Mouse (Mus musculus) urinary bladder, postnatal 25 days (tissue): ENCODE results near the gene Pde7b.

Experiments
- DNase-seq: peaks from one replicate; pipeline ENCODE4 v3.0.0; 2022; ENCODE audit warnings: low spot score

Gene Pde7b

DNA sequence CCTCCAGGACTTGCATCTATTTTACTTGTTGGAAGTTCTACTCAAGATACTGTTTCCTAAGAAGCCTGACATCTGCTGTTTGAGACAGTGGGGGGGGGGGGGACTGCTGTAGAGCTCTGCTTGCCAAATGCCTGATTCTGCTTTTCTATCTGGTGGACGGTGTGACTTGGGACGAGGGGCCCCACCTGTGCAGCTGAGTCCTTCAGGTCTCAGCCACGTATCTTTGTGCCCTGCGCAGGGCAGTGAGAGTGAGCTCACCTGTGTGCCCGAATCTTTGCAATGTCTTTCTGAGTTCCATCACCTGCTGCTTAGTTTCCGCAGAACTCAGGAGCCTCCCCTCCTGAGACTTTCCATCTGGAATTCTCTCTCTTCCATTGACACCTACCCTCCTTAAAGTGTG is 70.7 kb downstream of the Pde7b start:
- no peak for DNase-seq

DNA sequence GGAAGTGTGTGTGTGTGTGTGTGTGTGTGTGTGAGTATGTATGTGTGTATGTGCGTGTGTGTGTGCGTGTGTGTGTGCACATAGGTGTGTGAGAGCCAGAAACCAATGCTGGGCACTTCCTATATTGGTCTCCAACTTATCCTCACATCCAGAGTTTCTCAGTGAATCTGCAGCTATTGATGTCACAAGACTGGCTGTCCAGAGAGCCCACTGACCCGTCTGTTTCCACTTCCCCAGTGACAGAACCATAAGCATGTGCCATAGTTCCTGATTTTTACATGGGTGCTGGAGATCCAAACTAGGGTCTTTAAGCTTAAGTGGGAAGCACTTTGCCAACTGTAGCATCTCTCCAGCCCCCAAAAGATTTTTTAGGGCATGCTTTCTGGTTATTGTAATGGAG is 71.6 kb downstream of the Pde7b start:
- DNase-seq: no peak

DNA sequence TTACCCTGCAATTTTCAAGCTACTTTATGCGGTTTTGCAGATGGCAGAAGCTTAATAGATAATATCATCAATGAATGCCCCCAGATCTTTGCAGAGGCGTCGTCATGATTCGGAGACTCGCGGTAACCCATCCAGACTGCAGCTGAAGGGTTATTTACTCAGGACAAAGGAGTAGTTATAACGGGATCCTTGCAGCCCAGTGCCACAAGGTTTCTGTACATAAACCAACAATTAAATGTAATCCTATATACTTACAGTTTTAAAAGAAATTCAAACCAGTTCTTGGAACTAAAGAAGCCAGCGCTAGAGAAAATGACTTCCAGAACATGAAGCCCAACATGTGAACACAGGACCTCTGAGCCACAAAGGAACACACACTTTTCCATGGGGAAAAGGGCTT is 88.5 kb downstream of the Pde7b start:
- DNase-seq: no peak

DNA sequence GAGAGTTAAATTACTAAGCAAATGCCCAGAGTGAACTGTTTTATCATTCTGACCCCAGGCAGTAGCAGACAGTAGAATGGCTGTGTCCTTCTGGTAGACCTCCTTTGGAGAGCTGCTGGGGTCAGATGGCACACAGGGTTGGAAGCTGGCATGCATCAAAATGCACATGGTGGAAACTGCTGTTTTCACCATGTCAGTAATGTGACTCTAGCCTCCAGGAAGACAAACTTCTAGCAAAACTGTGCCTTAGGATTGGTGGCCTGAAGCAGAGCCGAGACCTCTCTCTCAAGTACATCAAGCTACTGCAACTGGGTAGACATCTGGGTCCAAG is 91.8 kb downstream of the Pde7b start:
- no peak for DNase-seq

DNA sequence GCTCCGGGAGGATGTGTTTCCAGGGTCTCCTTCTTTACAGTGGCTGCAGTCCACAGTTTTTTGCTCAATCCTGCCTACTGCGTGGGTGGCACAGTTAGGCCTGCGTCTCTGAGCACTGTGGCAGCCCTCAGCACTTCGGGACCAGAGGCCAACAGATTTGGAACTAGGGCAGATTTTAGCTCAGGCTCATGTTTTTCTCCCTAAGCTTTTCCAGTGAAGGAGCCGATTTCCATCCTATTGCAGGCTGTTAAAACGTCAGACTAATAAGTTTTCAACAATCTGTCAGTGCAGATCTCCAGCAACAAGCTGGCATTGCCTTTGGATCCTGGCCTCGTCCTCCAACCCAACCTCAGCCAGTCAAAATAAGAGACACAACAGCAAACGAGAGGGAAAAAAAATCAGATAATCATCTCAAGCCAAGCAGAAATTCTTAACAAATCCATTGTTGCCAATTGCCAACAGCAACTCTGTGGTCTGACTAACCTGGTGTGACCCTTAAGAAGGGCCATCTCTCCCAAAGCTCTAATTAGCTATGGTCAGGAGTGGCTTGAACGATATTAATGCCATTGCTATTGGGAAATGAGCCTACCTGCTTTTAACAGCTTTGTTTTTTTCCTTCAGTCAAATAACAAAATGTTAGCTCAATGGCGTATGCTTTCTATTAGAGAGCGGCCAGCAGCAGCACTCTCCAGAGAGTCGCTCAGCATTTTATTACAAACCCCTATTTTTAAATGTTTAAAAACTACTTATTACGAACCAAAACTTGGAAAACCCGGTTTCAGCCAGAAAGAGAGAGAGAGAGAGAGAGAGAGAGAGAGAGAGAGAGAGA is 92.4 kb downstream of the Pde7b start:
- no peak for DNase-seq

DNA sequence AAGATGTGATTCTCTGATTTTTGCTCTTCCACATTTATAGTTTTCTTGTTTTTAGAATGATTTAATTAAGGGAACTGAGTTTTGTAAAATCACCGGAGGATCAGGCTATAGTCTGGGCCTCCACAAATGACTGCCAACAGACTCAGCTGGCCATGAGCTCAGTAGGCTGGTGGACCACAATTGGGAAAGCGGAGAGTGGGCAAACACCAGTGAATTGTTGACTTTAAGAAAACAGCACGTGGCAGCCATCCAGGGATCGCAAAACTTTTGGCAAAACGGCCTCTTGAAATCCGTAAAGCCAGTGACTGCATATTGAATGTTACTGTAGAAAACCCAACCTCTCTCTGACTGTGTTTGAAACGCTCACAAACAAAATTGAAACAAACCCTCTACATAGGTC is 94.8 kb downstream of the Pde7b start:
- DNase-seq: peak; percentile 13

DNA sequence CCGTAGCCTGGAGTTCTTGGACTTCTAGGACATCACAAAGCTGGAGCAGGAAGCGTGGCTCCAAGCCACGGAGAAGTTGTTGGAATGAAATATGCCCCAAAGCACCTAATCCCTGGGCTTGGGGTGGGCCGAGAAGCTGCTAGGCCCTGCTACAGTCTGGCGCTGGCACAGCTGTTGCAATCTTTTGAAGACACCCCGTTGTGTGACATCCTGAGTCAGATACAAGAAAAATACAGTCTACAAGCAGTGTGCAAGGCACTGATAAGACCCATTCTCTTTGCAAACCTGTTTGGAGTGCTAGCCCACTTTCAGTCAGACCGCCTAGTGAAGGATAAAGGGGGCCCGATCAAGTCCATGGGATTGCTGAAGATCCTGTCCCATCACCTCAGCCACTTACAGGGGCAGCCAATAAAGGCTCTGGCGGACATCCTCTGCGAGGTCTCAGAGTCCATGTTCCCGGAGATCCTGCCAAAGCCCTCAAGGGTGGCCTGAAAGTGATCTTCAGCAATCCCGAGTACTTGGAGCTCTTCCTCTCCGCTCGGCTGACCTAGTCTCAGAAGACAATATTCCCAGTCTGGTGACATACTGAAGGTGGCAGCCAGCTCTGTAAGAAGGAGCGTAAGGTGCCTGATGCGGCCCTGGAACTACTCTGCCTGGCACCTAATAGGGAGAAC is 99.0 kb downstream of the Pde7b start:
- DNase-seq: no peak

DNA sequence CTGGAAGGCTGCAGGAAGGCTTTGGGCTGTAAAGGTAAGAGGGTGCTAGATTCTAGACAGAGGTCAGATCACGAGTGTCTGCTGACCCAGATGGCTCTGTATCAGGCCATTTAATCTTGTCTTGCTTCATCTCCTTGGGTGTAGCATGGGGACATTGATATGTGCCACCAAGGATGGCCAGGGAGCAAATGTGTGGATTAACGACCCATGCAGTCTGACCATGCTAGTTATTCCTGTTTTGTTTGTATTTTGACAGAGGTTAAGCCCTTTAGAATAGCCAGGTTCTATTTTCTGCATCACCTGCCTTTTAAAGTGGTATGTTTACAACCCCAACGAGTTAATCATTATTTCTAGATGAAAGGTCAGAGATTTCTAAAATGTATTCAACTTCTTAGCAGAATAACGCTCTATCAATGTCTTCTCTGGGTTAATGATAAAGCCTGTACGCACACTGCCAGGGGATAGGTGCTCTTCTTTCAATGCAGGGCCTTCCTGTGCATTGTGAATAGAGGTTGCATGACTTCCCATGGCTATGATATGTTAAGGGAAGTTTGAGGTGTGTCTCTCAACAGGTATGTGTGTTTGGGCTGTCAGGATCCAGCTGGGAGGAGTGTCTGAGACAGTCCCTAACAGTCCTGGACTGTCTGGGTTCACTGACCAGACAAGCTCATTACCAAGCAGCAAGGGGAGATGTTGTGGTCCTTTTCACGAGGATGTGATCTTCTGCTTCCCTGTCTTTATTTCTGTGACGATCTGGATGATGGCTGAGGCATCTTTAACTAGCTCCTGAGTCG is 103.0 kb downstream of the Pde7b start:
- no peak for DNase-seq

DNA sequence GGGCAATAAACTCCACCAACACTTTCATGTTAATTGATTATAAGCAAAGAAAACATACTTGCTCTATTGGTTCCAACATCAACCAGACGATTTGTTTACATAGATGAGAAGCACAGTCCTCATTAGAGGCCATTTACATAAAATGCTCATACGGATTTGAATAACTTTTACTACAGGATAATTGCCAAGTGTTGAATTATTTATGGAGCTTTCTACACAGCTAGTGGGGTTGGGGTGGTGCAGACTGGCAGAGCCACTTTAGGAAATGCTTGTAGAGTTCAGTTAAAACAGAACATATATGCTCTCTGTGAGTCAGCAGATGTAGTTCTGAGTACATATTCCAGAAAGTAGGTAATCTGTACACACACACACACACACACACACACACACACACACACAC is 118.9 kb downstream of the Pde7b start:
- no peak for DNase-seq

DNA sequence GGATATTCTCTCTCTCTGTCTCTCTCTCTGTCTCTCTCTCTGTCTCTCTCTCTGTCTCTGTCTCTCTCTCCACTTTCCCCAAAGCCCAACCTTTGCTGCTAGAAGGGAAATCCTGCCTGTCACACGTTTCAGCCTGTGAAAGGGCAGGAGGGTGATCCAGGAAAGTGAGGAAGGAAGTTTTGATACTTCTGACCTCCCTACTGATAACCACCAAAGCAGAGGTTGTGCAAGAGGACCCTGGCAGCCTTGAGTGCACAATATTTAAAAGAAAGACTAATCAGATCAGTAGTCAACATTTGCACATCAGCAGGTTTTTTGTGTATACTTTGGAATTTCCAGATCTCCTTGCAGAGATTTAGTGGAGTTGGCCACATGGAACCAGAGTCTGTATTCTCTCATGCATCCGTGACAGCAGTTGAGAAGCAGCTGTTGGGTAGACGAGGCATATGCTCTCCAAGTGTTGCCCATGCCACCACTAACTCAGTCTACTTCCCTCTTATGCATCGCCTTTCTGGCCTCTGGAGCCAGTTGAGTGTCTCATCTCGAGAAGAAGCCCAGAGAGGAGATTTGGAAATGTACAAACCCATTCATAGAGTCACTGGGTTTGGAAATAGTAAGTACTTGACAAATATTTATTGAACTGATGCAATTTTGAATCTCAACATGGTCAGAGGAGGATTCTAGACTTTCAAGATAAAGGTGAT is 129.6 kb downstream of the Pde7b start:
- DNase-seq: no peak

DNA sequence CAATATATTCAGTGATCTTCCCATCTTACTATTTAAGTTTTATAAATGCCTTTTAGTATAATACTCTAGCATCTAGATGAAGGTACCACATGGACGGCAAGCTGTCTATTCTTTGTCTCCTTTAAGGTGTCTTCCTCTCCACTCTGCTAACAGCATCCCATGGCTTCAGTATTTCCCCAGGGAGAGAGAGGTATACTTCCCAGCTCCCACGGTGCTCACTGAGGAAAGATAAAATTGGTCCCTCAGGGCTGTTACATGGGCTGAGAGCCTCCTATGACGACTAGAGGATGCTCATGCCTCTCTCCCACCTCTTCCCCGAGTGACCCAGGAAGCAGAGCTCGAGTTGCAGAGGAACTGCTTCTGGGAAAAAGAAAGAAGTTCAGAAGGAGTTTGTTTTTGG is 130.9 kb downstream of the Pde7b start:
- no peak for DNase-seq

DNA sequence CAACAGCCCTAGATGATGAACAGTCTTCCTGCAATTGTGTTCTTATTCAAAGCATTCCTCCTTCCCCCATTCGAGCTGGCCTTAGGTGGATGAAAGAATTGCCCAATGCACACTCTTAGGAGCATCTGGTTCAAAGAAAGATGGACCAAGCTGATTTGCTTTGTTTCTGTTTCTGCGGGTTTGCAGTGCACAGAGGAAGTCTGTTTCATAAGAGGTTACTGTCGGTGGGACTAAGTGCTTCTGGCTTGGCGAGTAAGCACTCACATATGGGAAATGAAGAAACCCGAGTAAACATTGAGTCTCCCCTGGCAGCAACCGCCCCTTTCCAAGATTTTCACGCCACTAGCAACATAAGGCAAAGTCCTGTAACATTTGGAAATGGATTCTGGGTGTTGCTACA is 134.8 kb downstream of the Pde7b start:
- DNase-seq: no peak

DNA sequence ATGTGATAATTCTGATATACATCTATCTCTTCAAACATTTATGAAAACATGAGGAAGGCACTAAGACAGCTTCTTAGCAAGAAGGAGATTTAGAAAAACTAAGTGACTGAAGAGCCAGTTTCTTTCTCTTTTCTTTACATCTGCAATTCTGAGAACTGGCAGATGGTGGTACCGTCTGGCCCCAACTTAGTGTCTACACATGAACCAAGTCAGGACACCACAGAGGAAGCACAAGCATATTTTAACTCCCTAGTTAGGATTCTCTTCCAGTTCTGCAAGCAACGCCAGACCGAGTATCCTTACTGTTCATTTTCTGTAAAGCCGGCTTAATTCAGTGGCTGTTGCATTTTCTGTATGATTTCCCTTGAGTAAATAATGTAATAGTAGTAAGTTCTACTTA is 138.9 kb downstream of the Pde7b start:
- DNase-seq: no peak

DNA sequence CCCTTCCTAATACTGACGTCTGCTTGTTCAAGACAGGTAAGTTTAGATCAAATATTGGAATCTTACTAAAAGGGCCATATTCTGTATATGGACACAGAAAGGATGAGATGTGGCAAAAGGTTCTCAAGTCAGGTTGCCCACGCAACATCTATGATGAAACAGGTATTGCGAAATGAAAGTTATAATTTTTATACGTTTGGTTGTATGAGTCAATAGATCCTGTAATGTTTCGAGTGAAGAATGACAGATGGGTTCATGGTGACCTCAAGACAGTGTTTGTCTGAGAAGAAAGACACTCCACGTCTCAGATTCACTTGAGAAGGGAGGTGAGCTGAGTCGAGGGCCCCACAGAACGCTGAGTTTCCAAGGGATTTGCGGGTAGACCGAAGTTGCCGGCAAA is 149.9 kb downstream of the Pde7b start:
- no peak for DNase-seq

DNA sequence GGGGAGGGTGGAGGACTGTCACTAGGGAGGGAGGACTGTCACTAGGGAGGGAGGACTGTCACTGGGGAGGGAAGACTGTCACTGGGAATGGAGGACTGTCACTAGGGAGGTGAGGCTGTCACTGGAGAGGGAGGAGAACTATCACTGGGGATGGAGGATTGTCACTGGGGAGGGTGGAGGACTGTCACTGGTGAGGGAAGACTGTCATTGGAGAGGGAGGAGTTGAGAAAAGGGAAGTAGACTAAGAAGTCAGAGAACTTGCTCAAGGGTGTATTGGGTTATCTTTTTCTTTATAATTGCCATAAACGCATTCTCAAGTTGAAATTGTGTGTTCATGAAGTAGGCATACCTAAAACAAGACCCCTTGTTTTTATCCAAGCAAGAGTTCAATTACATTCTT is 150.5 kb downstream of the Pde7b start:
- no peak for DNase-seq

DNA sequence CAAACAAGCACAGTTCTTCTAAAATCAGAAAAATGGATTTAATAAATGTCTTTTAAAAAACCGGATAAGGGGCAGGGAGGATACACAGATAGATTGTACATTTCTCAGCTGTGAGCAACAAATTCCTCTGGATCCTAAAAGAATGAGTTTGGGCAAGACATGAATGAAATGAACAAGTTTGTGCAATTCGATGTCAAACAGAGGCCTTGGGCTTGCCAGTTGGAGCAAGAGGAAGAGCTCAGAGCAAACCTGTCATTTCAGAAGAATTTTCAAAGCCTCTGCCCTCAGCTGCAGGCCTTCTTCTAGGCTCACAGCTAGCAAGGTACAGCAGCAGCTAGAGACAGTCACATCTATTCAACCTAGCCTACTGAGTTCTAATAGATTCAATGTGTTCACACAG is 153.4 kb downstream of the Pde7b start:
- DNase-seq: no peak

DNA sequence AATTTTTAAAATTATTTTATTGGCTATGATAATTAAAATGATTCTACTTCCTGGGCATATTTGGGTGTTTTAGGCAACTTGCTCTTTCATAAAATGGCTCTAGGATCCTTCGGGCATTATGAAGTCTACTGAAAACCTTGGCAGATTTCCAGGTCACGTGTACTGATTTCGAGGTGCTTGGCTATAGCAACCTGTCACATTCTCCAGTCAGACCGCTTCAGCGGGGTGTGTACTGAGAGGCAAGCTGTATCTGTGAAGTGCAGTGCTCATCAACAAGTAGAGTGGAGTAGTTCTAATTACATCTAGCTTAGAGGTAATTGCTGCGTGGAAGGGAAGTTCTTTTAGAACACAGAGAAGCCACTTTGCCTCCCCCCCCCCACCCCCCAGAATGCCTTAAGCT is 156.2 kb downstream of the Pde7b start:
- DNase-seq: no peak

DNA sequence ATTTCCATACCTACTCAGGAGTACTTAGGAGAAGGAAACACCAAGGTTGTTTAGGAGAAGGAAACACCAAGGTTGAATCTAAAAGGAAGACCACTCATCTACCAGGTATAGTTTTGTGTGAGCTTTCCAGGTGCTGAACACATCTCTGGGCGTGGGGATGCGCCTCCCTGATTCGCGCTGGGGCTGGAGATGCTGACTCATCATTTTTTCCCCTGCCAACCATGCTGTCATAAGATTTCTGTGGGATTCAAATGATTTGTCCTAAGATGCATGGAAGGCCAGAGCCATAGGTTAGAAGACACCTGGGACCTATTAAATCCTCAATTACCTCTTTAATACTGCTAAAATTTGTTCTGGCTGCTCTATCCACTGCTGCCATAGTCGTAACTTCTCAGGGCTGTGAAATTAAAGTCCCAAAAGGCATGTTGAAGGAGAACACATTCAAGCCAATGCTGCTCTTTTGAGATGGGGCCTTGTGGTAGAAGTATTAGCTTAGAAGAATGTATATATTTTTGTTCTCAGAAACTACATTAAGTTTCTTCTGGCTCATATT is 157.1 kb downstream of the Pde7b start:
- DNase-seq: no peak

DNA sequence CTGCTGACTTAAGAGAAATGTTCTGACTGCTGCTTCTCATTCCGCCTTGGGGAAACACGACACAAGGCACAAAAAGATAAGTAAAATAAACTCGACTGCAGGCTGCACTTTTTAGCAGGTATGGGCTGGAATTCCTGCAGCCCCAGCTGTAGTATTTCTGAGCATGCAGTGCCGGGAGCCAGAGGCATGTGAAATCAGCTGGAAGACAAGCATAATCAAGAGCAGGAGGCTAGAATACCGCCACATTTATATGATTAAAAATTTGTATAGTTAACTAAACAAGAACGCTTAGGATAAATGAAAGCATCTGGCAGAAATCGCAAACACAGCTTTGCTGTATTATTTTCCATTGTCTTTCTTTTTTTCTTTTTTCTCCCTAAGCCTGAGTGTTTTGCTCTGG is 168.4 kb downstream of the Pde7b start:
- DNase-seq: no peak

DNA sequence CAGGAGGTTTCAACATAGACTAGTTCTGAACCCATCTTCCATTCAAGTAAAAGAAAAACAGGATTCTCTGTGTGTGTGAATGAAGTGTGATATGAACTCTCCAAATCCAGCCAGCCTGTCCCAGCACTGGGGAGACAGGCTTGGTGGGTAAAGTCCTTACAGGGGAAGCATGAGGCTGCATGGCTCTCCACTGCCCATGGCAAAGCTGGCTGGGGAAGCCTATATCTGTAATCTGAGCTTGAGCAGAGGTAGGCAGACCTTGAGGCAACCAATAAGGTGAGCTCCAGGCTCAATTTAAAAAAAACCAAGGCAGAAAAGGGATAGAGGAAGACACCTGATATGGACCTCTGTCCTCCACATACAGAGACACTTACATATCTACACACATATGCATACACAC is 173.5 kb downstream of the Pde7b start:
- DNase-seq: no peak

DNA sequence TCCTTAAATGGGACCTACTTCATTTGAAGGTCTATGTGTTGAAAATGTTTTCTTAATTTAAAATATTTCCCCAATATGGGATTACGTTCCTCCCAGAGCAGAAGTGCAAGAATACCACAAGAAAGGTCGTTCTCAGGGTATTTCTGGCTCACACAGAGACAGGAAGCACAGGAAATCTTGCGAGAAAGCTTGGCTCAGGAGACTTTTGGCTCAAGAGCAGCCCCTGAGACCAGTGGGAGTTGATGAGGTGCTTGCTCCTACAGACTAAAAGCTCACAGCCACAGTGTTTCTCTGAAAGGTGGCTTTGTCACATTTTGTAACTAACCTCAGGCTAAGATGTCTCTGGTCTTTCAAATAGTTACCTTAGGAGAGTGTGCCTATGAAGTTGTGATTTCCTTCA is 174.1 kb downstream of the Pde7b start:
- no peak for DNase-seq

DNA sequence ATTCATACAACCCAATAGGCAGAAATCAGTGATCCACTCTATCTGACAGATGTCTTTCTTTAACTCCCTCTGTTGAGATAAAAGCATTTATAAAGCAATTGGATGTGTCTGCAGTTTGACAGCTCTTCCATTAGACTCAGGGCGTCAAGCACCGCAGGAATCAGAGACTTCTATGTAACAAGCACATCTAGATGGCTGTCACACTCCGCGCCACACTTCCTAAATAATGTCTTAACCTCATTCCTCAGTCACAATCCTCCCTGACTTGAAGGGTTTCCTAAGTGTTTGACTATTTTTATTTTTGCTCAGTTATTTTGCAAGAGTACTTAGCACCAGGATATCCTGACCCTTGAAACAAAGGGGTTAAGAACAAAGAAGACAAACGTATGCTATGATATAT is 174.7 kb downstream of the Pde7b start:
- DNase-seq: no peak
